Mouse (Mus musculus) MEL (cell line): ENCODE data around the gene Stradb.

Experiments used
- CTCF ChIP-seq, 3 experiments: IDR thresholded peaks in 2 of 3; conservative IDR thresholded peaks in 1 of 3; 2 replicates each; pipeline ENCODE4 v1.5.1; 2011 to 2012; ENCODE audit warnings: low read length in 3 of 3, low read depth in 2 of 3, mild to moderate bottlenecking in 2 of 3, improper control_type of control experiment in 1 of 3, inconsistent platforms in 1 of 3, mixed read lengths in 1 of 3, moderate library complexity in 1 of 3; ENCODE audit not compliant: control insufficient read depth in 1 of 3, insufficient read depth in 1 of 3, poor library complexity in 1 of 3, severe bottlenecking in 1 of 3
- JUND ChIP-seq: IDR thresholded peaks from 2 replicates; pipeline ENCODE4 v1.6.1; 2011; ENCODE audit warnings: low read depth, mild to moderate bottlenecking, improper control_type of control experiment, low read length
- KAT2A ChIP-seq: conservative IDR thresholded peaks from 2 replicates; pipeline ENCODE4 v1.6.1; 2012; ENCODE audit warnings: low read depth, low read length, improper control_type of control experiment, inconsistent platforms

DNA sequence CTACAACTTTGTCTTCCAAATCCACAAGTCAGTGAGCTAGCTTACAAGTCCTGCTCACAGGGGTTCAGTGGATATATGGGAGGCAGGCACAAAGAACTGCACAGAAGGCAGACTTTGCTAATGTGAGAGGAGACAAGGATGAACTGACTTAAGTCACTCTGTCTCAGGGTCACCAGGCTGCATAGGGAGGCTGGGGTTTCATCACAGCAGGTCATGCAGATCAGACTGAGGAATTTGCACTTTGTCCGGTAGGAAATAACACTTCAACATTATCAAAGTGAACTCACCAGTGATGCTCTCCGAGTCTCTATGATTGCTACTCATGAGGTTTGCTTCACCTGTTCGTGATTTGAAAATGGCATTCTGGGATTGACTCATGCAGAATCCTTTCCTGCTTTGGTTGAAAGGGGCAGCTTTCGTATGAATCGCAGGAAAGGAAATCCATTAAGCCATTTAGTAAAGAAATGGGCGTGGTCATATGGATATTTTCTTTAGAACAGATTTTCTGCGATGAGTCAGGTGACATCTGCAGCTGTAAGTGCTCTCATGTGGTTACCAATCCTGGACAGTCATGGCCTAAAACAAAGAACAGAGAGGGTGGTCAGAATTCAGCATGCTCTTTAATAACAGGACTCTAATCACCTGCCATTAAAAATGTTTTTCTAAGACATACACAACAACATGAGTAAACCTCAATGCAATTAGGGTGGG, 27.2 kb upstream of the Stradb start:
- TF ChIP-seq CTCF (IDR thresholded peaks at IDR 0.05 in 2 of 3, conservative IDR thresholded peaks at IDR 0.05 in 1 of 3; ENCODE audit: control insufficient read depth in 1 of 3, insufficient read depth in 1 of 3, low read depth in 2 of 3, low read length in 3 of 3, poor library complexity in 1 of 3, severe bottlenecking in 1 of 3) (no peak), KAT2A (no peak), JUND (no peak)
